Mouse (Mus musculus): ENCODE measurements around the gene Ager. TPM values are rescaled to one million over a fixed set of nuclear protein-coding genes. Genes with fewer than 3 reads are reported as not detected.

Ager gene
- polyA plus RNA-seq, 1 experiment, result 2.1 TPM

DNA sequence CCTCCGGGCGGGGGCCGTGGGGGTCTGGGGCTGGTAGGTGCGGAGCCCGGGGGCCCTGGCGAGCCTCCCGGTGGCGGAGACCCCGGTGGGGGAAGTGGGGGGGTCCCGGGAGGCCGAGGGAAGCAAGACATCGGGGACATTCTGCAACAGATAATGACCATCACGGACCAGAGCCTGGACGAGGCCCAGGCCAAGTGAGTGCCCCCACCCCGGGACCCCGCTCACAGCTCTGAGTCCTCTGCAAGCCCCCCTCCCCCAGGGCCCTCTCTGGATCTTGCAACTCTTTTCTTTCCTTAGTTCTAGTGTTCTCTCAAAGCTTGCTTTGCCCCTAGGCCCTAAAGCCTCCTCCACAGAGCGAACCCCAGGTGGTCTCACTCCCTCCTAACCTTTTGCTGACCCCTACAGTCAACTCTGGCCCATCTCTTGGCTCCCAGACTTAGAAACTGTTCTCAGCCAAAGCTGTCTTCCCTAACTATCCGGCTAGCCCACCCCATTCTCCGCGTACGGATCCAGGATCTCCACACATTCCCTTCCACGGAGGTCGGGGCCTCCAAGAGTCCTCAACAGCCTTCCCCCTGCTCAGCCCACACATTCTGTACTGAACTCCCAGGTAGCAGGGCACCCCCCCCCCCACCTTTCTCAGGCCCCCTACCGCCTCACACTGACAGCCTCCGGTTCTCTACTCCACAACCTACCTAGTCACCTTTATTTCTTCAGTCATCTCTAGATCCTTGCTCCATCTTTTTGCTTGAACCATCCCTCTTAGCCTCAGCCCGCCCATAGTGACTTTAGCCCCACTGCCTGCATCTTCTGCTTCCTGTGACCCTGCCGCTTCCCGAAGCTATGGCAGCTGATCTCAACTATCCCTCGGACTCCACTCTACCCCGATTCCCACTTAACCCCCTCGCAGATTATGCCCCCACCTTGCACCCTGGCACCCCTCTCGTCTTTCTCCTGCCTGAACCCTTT is 4.8 kb upstream of the Ager start:
- DNase-seq, result peak; percentile 59
- Histone ChIP-seq H3K4me1 (ENCODE audit: control insufficient read depth, insufficient read depth, low read length) (peaks cover 15% of the 10 kb centered on the region), H3K27ac (ENCODE audit: insufficient read depth, low read depth, low read length) (peak overlapping the region; percentile 75), H3K27me3 (replicated peaks; ENCODE audit: control insufficient read depth, insufficient read depth, low read length) (no peaks in the 10 kb centered on the region), H3K4me3 (ENCODE audit: insufficient read depth, low read depth, low read length) (peak overlapping the region; percentile 69), H3K36me3 (ENCODE audit: control insufficient read depth, insufficient read depth, low read length) (peaks cover 4% of the 10 kb centered on the region; the same call in 1 of the 2 replicates)
- no peak for TF ChIP-seq POLR2A (IDR thresholded peaks at IDR 0.05; ENCODE audit: low read depth, low read length)
- TF ChIP-seq CTCF (conservative IDR thresholded peaks at IDR 0.05; ENCODE audit: insufficient read depth, insufficient read length, low read depth, low read length), result no peak
- 2% methylated on average over 32 of the region's 32 CpGs for WGBS

DNA sequence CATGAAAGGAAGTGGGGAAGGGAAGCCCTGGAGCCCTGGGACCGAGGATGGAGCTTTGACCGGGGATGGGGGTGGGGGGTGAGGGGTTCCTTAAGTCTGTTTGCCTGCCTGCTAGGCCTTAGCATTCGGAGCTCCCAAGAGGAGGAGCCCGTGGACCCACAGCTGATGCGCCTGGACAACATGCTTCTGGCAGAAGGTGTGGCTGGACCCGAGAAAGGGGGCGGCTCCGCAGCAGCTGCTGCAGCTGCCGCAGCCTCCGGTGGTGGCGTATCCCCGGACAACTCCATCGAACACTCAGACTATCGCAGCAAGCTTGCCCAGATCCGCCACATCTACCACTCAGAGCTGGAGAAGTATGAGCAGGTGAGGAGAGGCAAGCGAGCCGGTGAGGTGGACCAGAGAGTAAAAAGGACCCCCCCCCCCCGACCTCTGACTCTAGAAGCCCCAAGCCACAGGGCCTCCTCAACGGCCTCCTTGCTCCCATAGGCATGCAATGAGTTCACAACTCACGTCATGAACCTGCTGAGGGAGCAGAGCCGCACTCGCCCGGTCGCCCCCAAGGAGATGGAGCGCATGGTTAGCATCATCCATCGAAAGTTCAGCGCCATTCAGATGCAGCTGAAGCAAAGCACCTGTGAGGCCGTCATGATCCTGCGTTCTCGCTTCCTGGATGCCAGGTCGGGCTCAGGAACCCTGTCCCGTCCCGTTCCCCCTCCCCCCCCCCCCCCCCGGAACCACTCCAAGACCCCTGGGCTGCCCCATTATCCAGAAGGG is 3.7 kb upstream of the Ager start:
- Histone ChIP-seq H3K27me3 (replicated peaks; ENCODE audit: control insufficient read depth, insufficient read depth, low read length) (no peaks in the 10 kb centered on the region), H3K4me1 (ENCODE audit: control insufficient read depth, insufficient read depth, low read length) (peaks cover 11% of the 10 kb centered on the region), H3K4me3 (ENCODE audit: insufficient read depth, low read depth, low read length) (peak overlapping the region; percentile 69), H3K27ac (ENCODE audit: insufficient read depth, low read depth, low read length) (no peak overlapping the region), H3K36me3 (ENCODE audit: control insufficient read depth, insufficient read depth, low read length) (peaks cover 4% of the 10 kb centered on the region; the same call in 1 of the 2 replicates)
- WGBS, result 45% methylated on average over 34 of the region's 34 CpGs
- TF ChIP-seq POLR2A (IDR thresholded peaks at IDR 0.05; ENCODE audit: low read depth, low read length) (no peak), CTCF (conservative IDR thresholded peaks at IDR 0.05; ENCODE audit: insufficient read depth, insufficient read length, low read depth, low read length) (no peak)
- no peak for DNase-seq

DNA sequence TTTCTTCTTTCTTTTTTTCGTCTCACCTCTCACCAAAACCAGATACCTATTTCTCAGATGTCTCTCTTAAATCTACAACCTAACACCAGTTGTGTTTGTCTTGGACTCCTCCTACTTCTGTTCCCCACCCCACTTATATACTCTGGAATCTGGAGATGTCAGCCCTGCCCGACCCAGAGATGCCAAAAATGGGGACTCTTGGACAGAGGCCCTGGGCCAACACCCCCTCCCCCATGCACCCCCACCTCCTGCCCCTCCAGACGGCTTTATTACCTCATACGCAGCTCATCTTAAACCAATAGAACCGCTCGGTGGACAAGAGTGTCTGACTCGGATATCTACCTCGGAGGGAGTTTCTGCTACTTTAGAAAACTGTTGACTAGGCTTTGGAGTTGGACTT is 1.6 kb upstream of the Ager start:
- Histone ChIP-seq H3K4me1 (ENCODE audit: control insufficient read depth, insufficient read depth, low read length) (peaks cover 7% of the 10 kb centered on the region), H3K27ac (ENCODE audit: insufficient read depth, low read depth, low read length) (no peak overlapping the region), H3K4me3 (ENCODE audit: insufficient read depth, low read depth, low read length) (no peak overlapping the region), H3K36me3 (ENCODE audit: control insufficient read depth, insufficient read depth, low read length) (peaks cover 4% of the 10 kb centered on the region; the same call in 1 of the 2 replicates), H3K27me3 (replicated peaks; ENCODE audit: control insufficient read depth, insufficient read depth, low read length) (no peaks in the 10 kb centered on the region)
- DNase-seq, result no peak
- WGBS, result 66% methylated on average over 8 of the region's 8 CpGs
- TF ChIP-seq POLR2A (IDR thresholded peaks at IDR 0.05; ENCODE audit: low read depth, low read length) (no peak), CTCF (conservative IDR thresholded peaks at IDR 0.05; ENCODE audit: insufficient read depth, insufficient read length, low read depth, low read length) (no peak)

DNA sequence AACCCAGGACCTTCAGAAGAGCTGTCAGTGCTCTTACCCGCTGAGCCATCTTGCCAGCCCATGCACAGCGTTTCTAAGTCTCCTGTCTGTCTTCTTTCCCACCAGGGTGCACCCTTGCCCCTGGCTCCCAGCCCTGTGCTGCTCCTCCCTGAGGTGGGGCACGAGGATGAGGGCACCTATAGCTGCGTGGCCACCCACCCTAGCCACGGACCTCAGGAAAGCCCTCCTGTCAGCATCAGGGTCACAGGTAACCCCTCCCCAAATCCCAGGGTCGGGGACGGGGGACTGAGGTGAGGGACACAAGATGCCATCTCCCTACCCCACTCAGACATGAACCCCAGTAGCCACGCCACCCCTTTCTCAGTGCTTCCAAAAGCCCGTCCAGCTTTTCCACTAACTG is 2.2 kb downstream of the Ager start:
- H3K4me3 ChIP-seq (ENCODE audit: insufficient read depth, low read depth, low read length), result no peak overlapping the region
- no peak for DNase-seq
- H3K36me3 ChIP-seq (ENCODE audit: control insufficient read depth, insufficient read depth, low read length), result peaks cover 4% of the 10 kb centered on the region; the same call in 1 of the 2 replicates
- 75% methylated on average over 9 of the region's 9 CpGs for WGBS
- no peaks in the 10 kb centered on the region for H3K27me3 ChIP-seq (replicated peaks; ENCODE audit: control insufficient read depth, insufficient read depth, low read length)
- H3K27ac ChIP-seq (ENCODE audit: insufficient read depth, low read depth, low read length), result no peak overlapping the region
- peaks cover 14% of the 10 kb centered on the region; the same call in 1 of the 2 replicates for H3K4me1 ChIP-seq (ENCODE audit: control insufficient read depth, insufficient read depth, low read length)
- TF ChIP-seq POLR2A (IDR thresholded peaks at IDR 0.05; ENCODE audit: low read depth, low read length) (no peak), CTCF (conservative IDR thresholded peaks at IDR 0.05; ENCODE audit: insufficient read depth, insufficient read length, low read depth, low read length) (no peak)

- H3K4me1 ChIP-seq (ENCODE audit: control insufficient read depth, insufficient read depth, low read length), result peaks cover 20% of the 10 kb centered on the region; the same call in 1 of the 2 replicates
- no peak overlapping the region for H3K27ac ChIP-seq (ENCODE audit: insufficient read depth, low read depth, low read length)
- TF ChIP-seq CTCF (conservative IDR thresholded peaks at IDR 0.05; ENCODE audit: insufficient read depth, insufficient read length, low read depth, low read length), result no peak
- TF ChIP-seq POLR2A (IDR thresholded peaks at IDR 0.05; ENCODE audit: low read depth, low read length), result no peak
- H3K36me3 ChIP-seq (ENCODE audit: control insufficient read depth, insufficient read depth, low read length), result no peaks in the 10 kb centered on the region
- WGBS, result 79% methylated on average over 12 of the region's 12 CpGs
- no peak for DNase-seq
- H3K27me3 ChIP-seq (replicated peaks; ENCODE audit: control insufficient read depth, insufficient read depth, low read length), result no peaks in the 10 kb centered on the region
- H3K4me3 ChIP-seq (ENCODE audit: insufficient read depth, low read depth, low read length), result no peak overlapping the region
These were observed 4.1 kb downstream of the Ager start for GRCm38 (mm10) chr17:34601796-34602195.

- WGBS, result under 1% methylated on average over 30 of the region's 30 CpGs
These were observed 5.9 kb downstream of the Ager start, which contains the start of gene Rnf5 for GRCm38 (mm10) chr17:34603375-34604060. Rnf5 (minus strand) TSS chr17:34603690.

More at GRCm38 (mm10) chr17:34603375-34604060, 5.9 kb downstream of the Ager start, which contains the start of gene Rnf5:
- no peak for TF ChIP-seq CTCF (conservative IDR thresholded peaks at IDR 0.05; ENCODE audit: insufficient read depth, insufficient read length, low read depth, low read length)
- peak; percentile 28 for TF ChIP-seq POLR2A (IDR thresholded peaks at IDR 0.05; ENCODE audit: low read depth, low read length)
- no peaks in the 10 kb centered on the region for H3K27me3 ChIP-seq (replicated peaks; ENCODE audit: control insufficient read depth, insufficient read depth, low read length)
- H3K36me3 ChIP-seq (ENCODE audit: control insufficient read depth, insufficient read depth, low read length), result no peaks in the 10 kb centered on the region
- H3K4me3 ChIP-seq (ENCODE audit: insufficient read depth, low read depth, low read length), result peak within 1 kb of the TSS; percentile 93
- H3K4me1 ChIP-seq (ENCODE audit: control insufficient read depth, insufficient read depth, low read length), result peaks cover 26% of the 10 kb centered on the region
- peak within 1 kb of the TSS; percentile 97 for H3K27ac ChIP-seq (ENCODE audit: insufficient read depth, low read depth, low read length)
- peak; percentile 100 for DNase-seq
